ENCODE assay signal across 24 mouse cellular contexts in genomic region chr5:64061643-64062042, GRCm38 (mm10). TPM values are rescaled to one million over a fixed set of nuclear protein-coding genes. Genes with fewer than 3 reads are reported as not detected.
A peak's percentile ranks its signal among the peaks of the same experiment; 100 is the strongest.
DNase-seq lines count a peak whose midpoint lies in the region; ATAC-seq and TF ChIP-seq lines count a peak whose summit lies in the region.
"Had no signal": no experiment of that assay in that cellular context is flagged by ENCODE, and none has a peak within 500 bp of the region (broad histone marks: within the 10 kb centered on the region; RNA-seq: fewer than 3 reads in every experiment).

No protein-coding gene starts in this region.

- no peaks in the 10 kb centered on the region for H3K9me3 ChIP-seq in midbrain, embryonic 11.5 days (ENCODE audit: control insufficient read depth, low read length)
- no peaks in the 10 kb centered on the region for H3K9me3 ChIP-seq in midbrain, embryonic 15.5 days
- H3K9me3 ChIP-seq: forebrain, embryonic 10.5 days; heart, embryonic 15.5 days had no signal

- no peak overlapping the region for H3K4me2 ChIP-seq in midbrain, embryonic 11.5 days
- H3K4me2 ChIP-seq in midbrain, embryonic 15.5 days, result no peak overlapping the region
- H3K4me2 ChIP-seq: heart, embryonic 12.5 days; heart, embryonic 15.5 days; hindbrain, embryonic 14.5 days had no signal

- 91% methylated on average over 7 of the region's 7 CpGs for WGBS in midbrain, embryonic 11.5 days
- 81% methylated on average over 7 of the region's 7 CpGs for WGBS in midbrain, embryonic 15.5 days
- 81% methylated on average over 7 of the region's 7 CpGs for WGBS in lung, adult 2 months

- H3K4me1 ChIP-seq in midbrain, embryonic 11.5 days (ENCODE audit: control insufficient read depth, insufficient read depth, low read length), result no peaks in the 10 kb centered on the region
- H3K4me1 ChIP-seq in midbrain, embryonic 15.5 days, result no peaks in the 10 kb centered on the region
- peaks cover 6% of the 10 kb centered on the region for H3K4me1 ChIP-seq in cortical plate, adult 2 months (ENCODE audit: control insufficient read depth, insufficient read depth, low read length)
- H3K4me1 ChIP-seq in lung, adult 2 months (ENCODE audit: control insufficient read depth, insufficient read depth, low read length), result no peaks in the 10 kb centered on the region
- H3K4me1 ChIP-seq: forebrain, embryonic 10.5 days had no signal

- no peak for ATAC-seq in midbrain, embryonic 11.5 days (ENCODE audit: low FRiP score)
- no peak for ATAC-seq in midbrain, embryonic 15.5 days (replicated peaks)
- ATAC-seq: CD4-positive, CD25-positive, alpha-beta regulatory T cell, adult 4 months; forebrain, embryonic 14.5 days; hindbrain, postnatal 0 days had no signal

- no peak overlapping the region for H3K9ac ChIP-seq in midbrain, embryonic 11.5 days (ENCODE audit: low read length)
- no peak overlapping the region for H3K9ac ChIP-seq in midbrain, embryonic 15.5 days
- H3K9ac ChIP-seq: heart, embryonic 12.5 days; heart, embryonic 15.5 days; hindbrain, embryonic 14.5 days had no signal

- intact Hi-C loops in heart, postnatal 25 days (cut with DNase I), result no loop called here

- no peak overlapping the region for H3K4me3 ChIP-seq in midbrain, embryonic 11.5 days (ENCODE audit: low read depth, low read length)
- H3K4me3 ChIP-seq in midbrain, embryonic 15.5 days, result no peak overlapping the region
- no peak overlapping the region for H3K4me3 ChIP-seq in cortical plate, adult 2 months (ENCODE audit: insufficient read depth, low read length)
- H3K4me3 ChIP-seq in lung, adult 2 months (replicated peaks; ENCODE audit: extremely low read depth, low read depth, low read length), result no peak overlapping the region
- H3K4me3 ChIP-seq: forebrain, embryonic 10.5 days; gastrocnemius, adult 2 months; heart, embryonic 12.5 days; heart, embryonic 15.5 days had no signal

- H3K27ac ChIP-seq in midbrain, embryonic 11.5 days (ENCODE audit: low read depth, low read length), result no peak overlapping the region
- H3K27ac ChIP-seq in midbrain, embryonic 15.5 days, result no peak overlapping the region
- H3K27ac ChIP-seq in cortical plate, adult 2 months (ENCODE audit: insufficient read depth, low read length), result peak overlapping the region; percentile 89
- H3K27ac ChIP-seq: forebrain, embryonic 10.5 days; gastrocnemius, adult 2 months; heart, embryonic 15.5 days; hindbrain, embryonic 14.5 days; hindbrain, postnatal 0 days had no signal

- no peaks in the 10 kb centered on the region for H3K27me3 ChIP-seq in midbrain, embryonic 11.5 days (ENCODE audit: control insufficient read depth, insufficient read depth, low read length)
- H3K27me3 ChIP-seq in midbrain, embryonic 15.5 days (replicated peaks), result no peaks in the 10 kb centered on the region

- TF ChIP-seq POLR2A in cortical plate, adult 2 months (IDR thresholded peaks at IDR 0.05; ENCODE audit: extremely low read depth, insufficient read depth, low read length), result no peak
- TF ChIP-seq POLR2A in lung, adult 2 months (IDR thresholded peaks at IDR 0.05; ENCODE audit: borderline replicate concordance, extremely low read depth, low read depth, low read length), result no peak

- peak; percentile 17 for DNase-seq in heart, adult 11 months
- no peak for DNase-seq in heart, postnatal 25 days (ENCODE audit: low spot score)
- peak; percentile 31 for DNase-seq in midbrain, embryonic 11.5 days (ENCODE audit: low spot score, missing footprints)
- DNase-seq in lung, adult 2 months, result no peak
- DNase-seq: adrenal gland, adult 2 months; adrenal gland, postnatal 14 days; cerebellum, adult 11-12 months; cerebellum, adult 8-10 months; cerebellum, postnatal 10 days; cerebellum, postnatal 36 days; gastrocnemius, adult 2 months; gastrocnemius, postnatal 14 days; heart, adult 18-20 months; heart, postnatal 10 days; heart, postnatal 4 days had no signal

- H3K36me3 ChIP-seq in midbrain, embryonic 11.5 days (ENCODE audit: control insufficient read depth, insufficient read depth, low read length), result no peaks in the 10 kb centered on the region
- H3K36me3 ChIP-seq in midbrain, embryonic 15.5 days (replicated peaks), result no peaks in the 10 kb centered on the region
- H3K36me3 ChIP-seq: forebrain, embryonic 10.5 days; heart, embryonic 12.5 days; heart, embryonic 15.5 days had no signal

- TF ChIP-seq CTCF in cortical plate, adult 2 months (IDR thresholded peaks at IDR 0.05; ENCODE audit: extremely low read depth, insufficient read depth, low read length), result no peak
- no peak for TF ChIP-seq CTCF in lung, adult 2 months (IDR thresholded peaks at IDR 0.05; ENCODE audit: insufficient read depth, low read length)

RNA-seq across cellular contexts. Expression of gene Pgm2, which starts 31.1 kb away (rescaled TPM):
- 1 to 10 TPM; 5.7 to 6.8 TPM for total RNA-seq in heart, postnatal 25 days (2021)
- polyA plus RNA-seq in midbrain, embryonic 11.5 days (2014; fragmentation: Nextera tagmentation; extraction: Ambion mirVana), result 22.8 and 29.3 TPM in 2 replicates
- polyA plus RNA-seq in midbrain, embryonic 15.5 days (2015; fragmentation: Nextera tagmentation; extraction: Ambion mirVana), result 17.3 and 17.7 TPM in 2 replicates
- 10.7 and 11.4 TPM in 2 replicates for polyA plus RNA-seq in cortical plate, adult 2 months (2012; rRNA removed)
- 9.4 and 11.5 TPM in 2 replicates for polyA plus RNA-seq in lung, adult 2 months (2012; rRNA removed)

Comparison
In these comparisons a context has a peak if more than half of its experiments do, and no peak if none do; other contexts are left out.
1. DNase-seq: peak in heart, adult 11 months (single experiment) and midbrain, embryonic 11.5 days (single experiment); none in heart, postnatal 25 days (single experiment) and lung, adult 2 months (single experiment).